Mouse (Mus musculus): ENCODE results near the gene Dock7. TPM values are rescaled to one million over a fixed set of nuclear protein-coding genes. Genes with fewer than 3 reads are reported as not detected.
"Not testable (repeated sequence)": the region's sequence is repeated elsewhere in the genome, so short reads cannot be mapped to it uniquely, and the experiment has no call there.

Dock7 gene
- polyA plus RNA-seq, 1 experiment from 2014 or later: 92.5 TPM

DNA sequence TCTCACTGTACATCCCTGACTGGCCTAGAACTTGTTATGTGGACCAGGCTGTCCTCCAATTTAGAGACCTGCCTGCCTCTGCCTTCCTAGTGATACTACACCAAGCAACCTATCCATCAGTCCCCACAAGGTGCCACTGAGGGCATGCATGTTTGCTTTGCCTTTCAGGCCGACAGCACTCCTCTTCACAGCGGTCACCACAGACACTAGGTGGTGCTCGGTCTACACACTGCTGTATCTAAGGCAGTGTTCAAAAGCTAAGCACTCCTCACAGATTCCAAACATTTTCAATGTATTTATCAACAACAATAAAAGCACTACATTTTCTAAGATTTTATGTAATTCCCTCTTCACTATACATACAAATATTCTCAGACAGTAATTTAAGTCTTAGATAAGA, 150.8 kb downstream of the Dock7 start:
- no peak overlapping the region for H3K4me3 ChIP-seq
- no peaks in the 10 kb centered on the region for H3K4me1 ChIP-seq
- no peak for DNase-seq (ENCODE audit: low spot score)
- no peak overlapping the region for H3K27ac ChIP-seq
- WGBS: 91% methylated on average over 3 of the region's 3 CpGs
- no peaks in the 10 kb centered on the region for H3K27me3 ChIP-seq (ENCODE audit: low read depth, poor library complexity, severe bottlenecking)
- H3K9me3 ChIP-seq (replicated peaks): no peaks in the 10 kb centered on the region
- H3K36me3 ChIP-seq: peaks cover 99% of the 10 kb centered on the region

DNA sequence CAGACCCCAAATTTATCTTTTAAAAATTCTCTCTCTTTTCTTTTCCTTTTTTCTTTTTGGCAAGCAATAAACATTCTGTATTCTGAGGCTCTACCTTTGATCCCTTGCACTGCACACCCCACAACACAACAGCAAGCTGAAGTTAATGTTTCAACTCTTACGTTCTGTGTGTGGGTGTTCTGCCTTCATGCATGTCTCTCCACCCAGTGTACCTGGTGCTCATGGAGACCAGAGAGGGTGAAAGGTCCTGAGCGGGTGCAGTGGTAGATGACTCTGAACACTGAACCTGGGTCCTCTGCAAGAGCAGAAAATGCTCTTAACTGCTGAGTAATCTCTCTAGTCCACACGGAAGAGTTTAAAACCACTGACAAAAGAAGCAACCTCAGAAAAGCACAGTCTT, 160.5 kb downstream of the Dock7 start:
- peaks cover 88% of the 10 kb centered on the region for H3K36me3 ChIP-seq
- WGBS: 83% methylated on average over 3 of the region's 3 CpGs
- no peak for DNase-seq (ENCODE audit: low spot score)
- H3K9me3 ChIP-seq (replicated peaks): no peaks in the 10 kb centered on the region
- no peak overlapping the region for H3K27ac ChIP-seq
- H3K4me1 ChIP-seq: no peaks in the 10 kb centered on the region
- no peaks in the 10 kb centered on the region for H3K27me3 ChIP-seq (ENCODE audit: low read depth, poor library complexity, severe bottlenecking)
- H3K4me3 ChIP-seq: no peak overlapping the region

DNA sequence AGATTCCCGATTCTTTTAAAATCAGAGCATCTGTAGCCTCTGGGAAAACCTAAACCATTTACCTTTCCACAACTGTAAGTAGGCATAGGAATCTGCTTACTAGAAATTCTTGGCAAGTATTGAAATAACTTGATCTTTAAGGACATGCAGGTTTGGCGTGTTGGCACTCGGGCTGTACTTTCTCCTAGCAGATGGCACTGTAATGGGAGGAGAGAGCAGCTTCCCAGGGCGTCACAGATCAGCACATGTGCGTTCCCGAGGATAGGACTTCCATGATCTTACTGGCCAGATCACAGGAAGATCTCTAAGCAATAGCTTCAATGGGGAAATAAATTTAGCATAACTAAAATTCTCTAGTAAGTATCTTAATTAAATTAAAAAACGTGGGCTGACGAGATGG, 164.7 kb downstream of the Dock7 start:
- DNase-seq (ENCODE audit: low spot score): no peak
- H3K27me3 ChIP-seq (ENCODE audit: low read depth, poor library complexity, severe bottlenecking): no peaks in the 10 kb centered on the region
- WGBS: 94% methylated on average over 8 of the region's 8 CpGs
- no peak overlapping the region for H3K4me3 ChIP-seq
- H3K36me3 ChIP-seq: peaks cover 79% of the 10 kb centered on the region
- no peak overlapping the region for H3K27ac ChIP-seq
- no peaks in the 10 kb centered on the region for H3K9me3 ChIP-seq (replicated peaks)
- no peaks in the 10 kb centered on the region for H3K4me1 ChIP-seq

DNA sequence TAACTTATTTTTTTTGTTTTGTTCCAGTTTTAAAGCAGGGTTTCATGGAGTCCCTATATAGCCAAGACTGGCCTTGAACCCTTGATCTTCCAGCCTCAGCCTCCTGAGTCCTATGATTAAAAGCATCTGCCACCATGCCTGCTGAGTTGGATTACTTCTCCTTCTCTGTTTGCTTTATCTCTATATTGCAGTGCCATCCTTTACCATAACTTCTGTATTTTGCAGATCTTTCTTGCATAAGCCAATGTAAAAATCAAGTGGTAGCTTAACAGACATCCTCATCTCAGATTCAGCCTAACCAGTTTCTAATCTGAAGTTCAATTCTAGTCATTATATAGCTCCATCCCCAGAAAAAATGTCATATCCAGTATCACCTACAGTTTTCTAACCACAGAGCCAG, 170.2 kb downstream of the Dock7 start:
- Histone ChIP-seq H3K27ac (no peak overlapping the region), H3K36me3 (peaks cover 48% of the 10 kb centered on the region), H3K4me1 (no peaks in the 10 kb centered on the region), H3K4me3 (no peak overlapping the region), H3K27me3 (ENCODE audit: low read depth, poor library complexity, severe bottlenecking) (no peaks in the 10 kb centered on the region), H3K9me3 (replicated peaks) (no peaks in the 10 kb centered on the region)
- DNase-seq (ENCODE audit: low spot score): no peak

DNA sequence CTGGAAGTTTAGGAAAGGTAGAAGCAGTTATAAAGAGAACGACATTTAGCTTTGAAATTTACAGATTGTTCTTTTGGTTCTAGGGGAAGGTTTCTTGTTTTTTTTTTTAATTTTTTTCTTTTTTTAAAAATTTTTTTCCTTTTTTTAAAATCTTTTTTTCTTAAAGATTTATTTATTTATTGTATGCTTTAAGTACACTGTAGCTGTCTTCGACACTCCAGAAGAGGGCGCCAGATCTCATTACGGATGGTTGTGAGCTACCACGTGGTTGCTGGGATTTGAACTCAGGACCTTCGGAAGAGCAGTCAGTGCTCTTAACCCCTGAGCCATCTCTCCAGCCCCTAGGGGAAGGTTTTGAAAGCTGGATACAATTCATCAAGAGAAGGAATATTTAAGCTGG, 182.5 kb downstream of the Dock7 start:
- WGBS: 90% methylated on average over 6 of the region's 6 CpGs
- peaks cover 88% of the 10 kb centered on the region for H3K36me3 ChIP-seq
- DNase-seq (ENCODE audit: low spot score): not testable (repeated sequence)

DNA sequence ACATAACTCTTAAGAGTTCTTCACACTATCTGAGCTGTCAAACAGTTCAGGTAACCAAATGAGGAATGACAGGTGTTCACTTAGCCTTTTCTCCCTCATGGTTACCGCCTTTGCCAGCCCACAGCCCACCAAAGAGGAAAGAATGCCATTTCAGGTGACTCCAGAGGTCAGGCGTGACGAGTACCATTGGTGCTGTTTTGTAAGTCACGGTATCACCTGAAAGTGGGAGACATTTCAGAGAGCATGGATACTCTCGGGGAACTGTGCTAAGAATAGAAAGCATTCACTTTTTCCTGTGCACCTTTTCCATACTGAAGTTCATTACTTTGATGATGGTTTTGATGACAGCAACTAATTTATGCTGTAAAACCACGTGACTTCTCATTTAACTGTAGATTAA, 184.7 kb downstream of the Dock7 start:
- WGBS: 89% methylated on average over 6 of the region's 6 CpGs
- Histone ChIP-seq H3K27ac (no peak overlapping the region), H3K4me1 (no peaks in the 10 kb centered on the region), H3K9me3 (replicated peaks) (no peaks in the 10 kb centered on the region), H3K36me3 (peaks cover 92% of the 10 kb centered on the region), H3K27me3 (ENCODE audit: low read depth, poor library complexity, severe bottlenecking) (no peaks in the 10 kb centered on the region), H3K4me3 (no peak overlapping the region)
- DNase-seq (ENCODE audit: low spot score): no peak

More for the DNA sequence above, 182.5 kb downstream of the Dock7 start:
- not testable (repeated sequence) for H3K27me3 ChIP-seq (ENCODE audit: low read depth, poor library complexity, severe bottlenecking); H3K4me1 ChIP-seq; H3K9me3 ChIP-seq (replicated peaks); H3K27ac ChIP-seq; H3K4me3 ChIP-seq

DNA sequence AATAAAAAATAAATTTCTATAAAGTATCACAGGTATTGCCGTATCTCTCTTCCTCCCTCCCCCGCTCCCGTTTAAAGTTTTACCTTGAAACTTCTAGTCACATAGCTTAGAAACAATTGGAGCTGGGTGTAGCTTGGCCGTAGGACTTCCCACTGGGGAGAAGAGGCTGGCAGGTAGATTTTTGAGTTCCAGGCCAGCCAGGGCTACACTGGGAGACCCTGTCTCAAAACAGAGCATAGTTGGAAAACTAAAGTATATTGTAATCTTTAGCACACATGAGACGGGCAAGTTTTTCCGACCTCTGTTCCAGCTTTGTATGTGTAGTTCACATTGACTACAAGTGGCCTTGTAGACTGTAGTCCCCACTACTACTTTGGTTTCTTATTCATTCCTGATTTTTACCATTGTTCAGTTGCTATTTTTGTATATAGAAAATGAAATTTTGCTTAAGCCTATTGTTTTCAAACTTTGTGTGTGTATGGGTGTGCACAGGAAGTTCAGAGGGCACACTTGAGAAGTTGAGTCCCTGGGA, 195.4 kb downstream of the Dock7 start:
- Histone ChIP-seq H3K36me3 (peaks cover 30% of the 10 kb centered on the region), H3K4me1 (peaks cover 20% of the 10 kb centered on the region), H3K4me3 (peak overlapping the region; percentile 79), H3K27ac (peak overlapping the region; percentile 99; the same call in 1 of the 2 replicates), H3K9me3 (replicated peaks) (no peaks in the 10 kb centered on the region), H3K27me3 (ENCODE audit: low read depth, poor library complexity, severe bottlenecking) (no peaks in the 10 kb centered on the region)
- DNase-seq (ENCODE audit: low spot score): no peak
- WGBS: 36% methylated on average over 6 of the region's 6 CpGs

DNA sequence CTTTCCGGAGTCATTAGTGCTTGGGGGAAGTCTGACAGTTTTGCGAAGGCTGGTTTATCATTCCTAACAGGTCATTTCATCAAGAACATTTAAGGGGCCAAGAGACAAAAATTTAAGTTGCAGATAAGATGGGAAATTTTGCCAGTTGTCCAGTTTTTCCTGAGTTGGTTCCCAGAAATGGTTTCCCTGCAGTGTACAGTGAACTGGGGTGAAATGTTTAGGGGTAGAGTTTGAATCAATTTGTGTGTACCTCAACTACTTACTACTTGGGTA, 195.9 kb downstream of the Dock7 start:
- Histone ChIP-seq H3K36me3 (peaks cover 25% of the 10 kb centered on the region), H3K4me1 (peaks cover 20% of the 10 kb centered on the region), H3K4me3 (peak overlapping the region; percentile 79), H3K27me3 (ENCODE audit: low read depth, poor library complexity, severe bottlenecking) (no peaks in the 10 kb centered on the region), H3K27ac (peak overlapping the region; percentile 99), H3K9me3 (replicated peaks) (no peaks in the 10 kb centered on the region)
- 0% methylated on average over 2 of the region's 2 CpGs for WGBS
- DNase-seq (ENCODE audit: low spot score): no peak

DNA sequence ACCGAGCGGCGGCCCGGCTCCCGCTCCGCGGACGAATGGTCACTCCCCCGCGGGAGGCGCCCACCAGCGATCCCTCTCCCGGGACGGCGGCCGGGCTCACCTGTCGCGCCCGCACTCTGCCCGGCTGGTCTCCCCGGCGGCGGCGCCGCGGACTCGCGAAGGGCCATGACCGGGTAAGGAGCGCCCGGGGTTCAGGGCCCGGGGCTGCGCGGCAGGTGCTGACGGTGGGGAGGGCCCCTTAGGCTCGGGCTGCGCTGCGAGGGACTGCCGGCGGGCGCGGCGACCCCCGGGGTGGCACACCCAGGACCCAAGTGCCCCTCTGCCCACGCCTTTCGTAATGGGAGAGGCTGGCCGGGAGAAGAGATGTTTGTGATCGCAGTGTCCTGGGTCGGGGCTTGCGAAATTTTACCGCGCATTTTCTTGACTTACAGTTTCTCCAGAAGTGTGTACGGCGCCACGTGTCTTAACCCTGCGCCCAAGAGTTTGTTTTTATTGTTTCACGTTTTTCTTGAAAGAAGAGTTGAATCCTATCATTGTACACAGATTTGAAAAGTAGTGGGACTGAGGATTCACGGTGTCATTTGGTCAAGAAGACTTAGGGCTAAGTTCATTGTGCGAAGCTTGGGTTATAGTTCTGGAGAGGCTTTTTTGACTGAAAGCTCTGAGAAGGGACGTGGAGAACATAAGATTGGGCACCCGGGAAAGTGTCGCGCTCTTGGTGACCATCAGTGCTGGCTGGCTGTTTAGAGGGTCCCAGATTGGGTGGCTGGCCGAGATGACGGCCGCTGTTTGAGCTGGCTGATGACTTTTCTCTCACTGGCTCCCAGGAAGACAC, 196.4 kb downstream of the Dock7 start:
- peaks cover 20% of the 10 kb centered on the region for H3K4me1 ChIP-seq
- H3K27ac ChIP-seq: peak overlapping the region; percentile 99
- no peaks in the 10 kb centered on the region for H3K27me3 ChIP-seq (ENCODE audit: low read depth, poor library complexity, severe bottlenecking)
- no peaks in the 10 kb centered on the region for H3K9me3 ChIP-seq (replicated peaks)
- peak overlapping the region; percentile 79 for H3K4me3 ChIP-seq
- WGBS: under 1% methylated on average over 66 of the region's 66 CpGs
- peaks cover 21% of the 10 kb centered on the region for H3K36me3 ChIP-seq
- DNase-seq (ENCODE audit: low spot score): peak; percentile 49

DNA sequence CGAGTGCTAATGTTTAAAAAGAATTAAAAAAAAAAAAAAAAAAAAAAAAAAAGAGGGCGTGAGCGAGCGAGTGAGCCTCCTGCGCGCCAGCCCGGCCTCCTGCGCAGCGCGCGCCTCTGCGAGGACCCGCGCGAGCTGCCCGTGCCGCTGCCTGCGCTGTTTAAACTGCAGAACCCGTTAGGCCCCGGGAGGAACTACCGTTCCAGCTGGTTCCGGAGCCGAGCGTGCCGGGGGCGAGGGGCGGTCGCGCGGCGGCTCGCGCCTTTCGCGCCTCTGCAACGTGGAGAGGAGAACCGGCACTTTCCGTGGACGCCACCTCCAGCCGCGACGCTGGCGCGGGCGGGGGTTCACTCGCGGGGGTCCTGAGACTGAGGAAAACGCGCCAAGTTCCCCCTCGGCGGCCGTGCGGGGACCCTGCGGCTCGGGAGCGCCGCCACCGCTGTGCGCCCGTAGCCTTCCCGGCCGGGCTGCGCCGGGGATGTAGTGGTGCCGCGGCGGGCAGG, 197.1 kb downstream of the Dock7 start, which contains the start of gene Usp1:
Usp1 (plus strand) TSS at position 243 of the 503 bp plus-strand sequence.
- H3K9me3 ChIP-seq (replicated peaks): no peaks in the 10 kb centered on the region
- DNase-seq (ENCODE audit: low spot score): peak; percentile 88
- H3K27ac ChIP-seq: peak within 1 kb of the TSS; percentile 99
- peaks cover 20% of the 10 kb centered on the region for H3K4me1 ChIP-seq
- under 1% methylated on average over 67 of the region's 67 CpGs for WGBS
- peaks cover 15% of the 10 kb centered on the region for H3K36me3 ChIP-seq
- H3K27me3 ChIP-seq (ENCODE audit: low read depth, poor library complexity, severe bottlenecking): no peaks in the 10 kb centered on the region
- H3K4me3 ChIP-seq: peak within 1 kb of the TSS; percentile 79

DNA sequence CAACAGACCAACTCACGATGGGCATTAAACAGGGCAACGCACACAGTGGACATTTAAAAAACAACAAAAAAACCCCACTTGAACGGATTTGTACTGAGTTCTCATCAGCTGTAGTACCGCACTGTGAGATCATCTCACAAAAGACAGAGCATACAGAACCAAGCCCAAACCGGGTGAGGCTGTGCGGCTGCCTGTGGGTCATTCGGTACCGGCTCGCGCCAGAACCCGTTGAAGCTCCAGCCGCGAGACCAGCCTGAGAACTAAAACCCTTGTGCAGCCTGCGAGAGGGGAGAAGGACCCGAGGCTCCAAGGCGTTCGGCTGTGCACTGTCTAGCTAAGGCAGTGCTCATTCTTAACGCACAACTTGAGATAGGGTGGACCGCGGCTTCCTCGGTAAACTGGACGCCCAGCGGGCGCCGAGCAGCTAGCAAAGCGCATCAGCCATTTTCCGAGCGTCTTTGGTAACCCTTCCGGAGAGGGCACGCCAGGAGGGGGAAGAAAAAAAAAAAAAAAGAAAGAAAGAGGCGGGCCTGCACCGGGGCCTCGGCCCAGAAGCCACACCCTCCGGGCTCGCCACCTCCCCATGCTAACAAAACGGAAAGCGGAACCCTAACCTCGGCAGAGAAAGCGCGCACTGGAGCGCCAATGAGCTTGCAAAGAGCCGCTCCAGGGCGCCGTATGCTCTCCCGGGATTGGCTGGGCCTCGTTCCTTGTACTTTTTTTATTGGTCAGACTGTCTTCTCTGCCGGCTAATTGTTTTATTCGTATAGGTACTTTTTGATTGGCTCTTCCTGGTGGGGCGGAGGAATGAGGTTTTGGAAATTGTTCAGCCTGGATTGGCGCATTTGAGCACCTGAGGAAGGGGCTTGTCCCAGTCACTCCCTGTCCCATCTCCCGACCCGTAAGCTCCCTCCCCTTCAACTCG, 197.8 kb downstream of the Dock7 start:
- H3K36me3 ChIP-seq: peaks cover 7% of the 10 kb centered on the region
- peaks cover 20% of the 10 kb centered on the region for H3K4me1 ChIP-seq
- H3K9me3 ChIP-seq (replicated peaks): no peaks in the 10 kb centered on the region
- under 1% methylated on average over 53 of the region's 53 CpGs for WGBS
- peak; percentile 94 for DNase-seq (ENCODE audit: low spot score)
- peak overlapping the region; percentile 99 for H3K27ac ChIP-seq
- H3K27me3 ChIP-seq (ENCODE audit: low read depth, poor library complexity, severe bottlenecking): no peaks in the 10 kb centered on the region
- H3K4me3 ChIP-seq: peak overlapping the region; percentile 79

DNA sequence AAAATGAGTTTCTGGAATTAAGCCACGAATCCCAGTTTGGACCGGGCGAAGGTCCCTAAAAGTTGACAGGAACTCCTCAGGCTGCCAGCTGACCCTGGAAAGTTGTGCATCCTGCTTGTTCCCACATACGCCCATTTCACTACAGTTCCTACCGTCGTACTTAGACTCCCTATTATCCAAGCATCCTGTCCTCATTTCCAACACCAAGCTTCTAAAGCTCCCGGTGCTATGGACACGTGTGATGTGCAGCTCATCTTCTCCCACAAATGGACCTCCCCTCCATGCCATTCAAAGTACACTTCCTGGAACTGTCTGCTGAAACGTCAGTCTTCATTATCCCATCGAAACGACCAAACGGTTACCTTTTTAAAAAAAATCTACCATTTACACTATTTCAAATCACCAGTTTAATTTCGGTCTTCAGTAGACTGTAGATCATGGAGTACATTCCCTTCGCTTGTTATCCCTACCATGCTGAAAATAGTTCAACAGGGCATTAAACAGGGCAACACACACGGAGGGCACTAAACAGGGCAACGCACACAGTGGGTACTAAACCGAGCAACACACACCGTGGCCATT, 198.6 kb downstream of the Dock7 start:
- H3K4me3 ChIP-seq: peak overlapping the region; percentile 79
- peaks cover 24% of the 10 kb centered on the region for H3K4me1 ChIP-seq
- DNase-seq (ENCODE audit: low spot score): no peak
- peak overlapping the region; percentile 99 for H3K27ac ChIP-seq
- no peaks in the 10 kb centered on the region for H3K9me3 ChIP-seq (replicated peaks)
- peaks cover 4% of the 10 kb centered on the region for H3K36me3 ChIP-seq
- 21% methylated on average over 18 of the region's 18 CpGs for WGBS
- H3K27me3 ChIP-seq (ENCODE audit: low read depth, poor library complexity, severe bottlenecking): no peaks in the 10 kb centered on the region
